Mouse (Mus musculus) left cerebral cortex, postnatal 25 days (tissue): Measurements from ENCODE around the gene Gria1. TPM values are rescaled to one million over a fixed set of nuclear protein-coding genes. Genes with fewer than 3 reads are reported as not detected.

Source experiments
- DNase-seq, 2 experiments: peaks; one replicate each; pipeline ENCODE4 v3.0.0; 2022; ENCODE audit warnings: low spot score in 2 of 2, mixed read lengths in 1 of 2
- intact Hi-C: fragments of 180-260 bp; cut with DNase I; formaldehyde crosslinking; loops from one replicate; pipeline ENCODE4 v1.15.1; 2025
- total RNA-seq, 2 experiments: library from RNA; stranded (reverse); gene quantifications; 2 replicates each; pipeline ENCODE4 v1.2.3; 2021

Gene Gria1
- total RNA-seq, 2 experiments from 2014 or later, result 217 to 229 TPM

GRCm38 (mm10) chr11:57244543-57244942 is 233.4 kb downstream of the Gria1 start:
- peak; percentile 40 to 69 for DNase-seq
- intact Hi-C loops, result no loop called here

- intact Hi-C loops, result no loop called here
- DNase-seq, result no peak
These were observed 237.7 kb downstream of the Gria1 start for GRCm38 (mm10) chr11:57248870-57249269.

DNA sequence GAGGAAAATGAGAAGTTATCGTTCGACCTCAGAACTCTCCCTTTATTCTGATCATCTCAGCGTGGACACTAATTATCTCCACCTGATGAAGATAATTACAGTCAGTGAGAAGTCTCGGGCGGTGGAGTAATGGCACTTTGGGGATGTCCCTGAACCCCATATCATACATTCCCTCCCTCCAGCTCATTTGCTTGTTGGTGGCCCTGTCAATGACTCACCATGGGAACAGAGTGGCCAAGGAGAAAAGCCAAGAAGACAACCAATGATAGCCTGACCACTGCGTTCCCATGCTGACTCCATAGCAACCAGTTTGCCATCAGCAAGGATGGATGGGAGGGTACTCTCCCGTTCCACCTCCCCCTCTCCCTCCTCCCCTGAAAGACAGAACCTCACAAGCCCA is 238.9 kb downstream of the Gria1 start:
- DNase-seq, result no peak
- intact Hi-C loops, result no loop called here

DNA sequence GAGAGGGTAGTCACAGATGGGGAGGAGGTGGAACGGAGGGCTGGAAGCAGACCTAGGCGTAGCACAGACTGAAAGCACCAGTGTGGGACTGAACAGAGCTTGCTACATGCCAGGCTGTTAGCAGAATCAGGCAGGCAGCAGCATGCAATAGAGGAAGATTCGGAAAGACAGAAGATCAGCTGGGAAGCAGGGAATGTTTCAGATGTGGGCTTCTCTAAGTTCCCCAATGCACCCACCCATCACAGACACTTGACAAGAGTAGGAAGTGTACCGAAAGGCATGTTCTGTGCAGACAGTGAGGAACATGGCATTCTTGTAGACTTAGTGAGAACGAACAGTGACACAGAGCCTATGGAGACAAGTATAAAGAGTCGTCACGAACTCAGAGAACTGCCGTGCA is 260.5 kb downstream of the Gria1 start:
- peak; percentile 69 to 94 for DNase-seq
- intact Hi-C loops, result loop anchor here (5.0 to 10.0 kb wide), 4 partner anchors 34 to 257 kb away; partner anchors contain the start of gene Gria1

DNA sequence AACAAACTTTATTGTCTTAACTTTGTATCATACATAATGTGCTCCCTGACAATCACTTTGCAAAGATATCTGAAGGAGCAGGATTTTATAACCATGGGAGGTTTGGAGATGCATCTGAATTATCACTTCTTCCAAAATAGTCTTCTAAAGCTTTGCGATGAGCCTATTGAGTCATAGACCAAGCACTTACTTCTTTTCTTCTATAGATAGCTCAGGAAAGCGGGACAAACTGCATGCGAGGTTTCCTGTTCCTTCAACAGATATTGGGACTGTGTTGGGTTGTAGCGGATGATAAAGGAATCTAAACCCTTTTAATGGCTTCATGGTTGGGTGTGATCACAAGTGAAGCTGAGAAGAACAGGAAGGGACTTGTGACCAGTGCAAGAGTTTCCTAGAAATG is 263.5 kb downstream of the Gria1 start:
- DNase-seq, result peak in 1 of 2 experiments; percentile 74
- intact Hi-C loops, result loop anchor here (5.0 to 10.0 kb wide), 4 partner anchors 37 to 260 kb away; partner anchors contain the start of gene Gria1

DNA sequence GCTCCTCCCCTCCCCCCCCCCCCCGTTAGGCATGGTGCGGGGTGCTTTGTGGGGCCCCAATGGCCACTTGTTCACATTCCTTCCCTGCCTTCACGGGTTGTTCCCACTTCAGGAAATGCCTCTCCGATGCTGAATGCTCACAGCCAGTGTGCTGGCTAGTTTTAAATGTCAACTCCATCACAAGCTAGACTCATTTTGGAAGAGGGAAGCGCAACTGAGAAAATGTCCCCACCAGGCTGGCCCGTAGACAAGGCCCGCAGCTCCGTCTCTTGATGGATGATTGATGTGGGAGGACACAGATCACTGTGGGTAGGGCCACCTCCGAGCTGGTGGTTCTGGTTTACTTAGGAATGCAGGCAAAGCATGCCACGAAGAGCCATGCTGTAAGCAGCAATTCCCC is 266.9 kb downstream of the Gria1 start:
- DNase-seq, result peak in 1 of 2 experiments; percentile 59
- intact Hi-C loops, result loop anchor here (10.0 kb wide), 1 partner anchor 263 kb away; the partner anchor contains the start of gene Gria1

DNA sequence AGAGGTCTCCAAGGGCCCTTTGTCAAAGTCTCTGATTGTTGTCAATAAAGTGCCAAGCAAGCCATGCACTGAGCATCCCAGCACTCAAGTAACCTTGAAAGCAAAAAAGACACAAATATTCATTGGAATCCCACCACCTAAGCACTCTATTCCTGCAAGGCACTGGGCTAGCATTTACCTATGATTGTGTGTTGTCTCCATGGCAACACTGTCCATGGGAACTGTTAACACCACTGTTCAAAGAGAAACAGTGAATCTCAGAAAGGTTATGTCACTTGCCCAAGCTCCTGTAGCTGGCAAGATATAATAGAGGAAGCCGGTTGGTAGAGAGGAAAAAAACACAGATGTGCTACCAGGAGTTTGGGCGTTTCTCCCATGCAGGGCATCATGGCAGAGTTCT is 274.9 kb downstream of the Gria1 start:
- intact Hi-C loops, result no loop called here
- DNase-seq, result no peak

GRCm38 (mm10) chr11:57297376-57297775 is 286.2 kb downstream of the Gria1 start:
- DNase-seq, result no peak
- intact Hi-C loops, result no loop called here

GRCm38 (mm10) chr11:57298263-57298662 is 287.1 kb downstream of the Gria1 start:
- DNase-seq, result no peak
- intact Hi-C loops, result no loop called here

GRCm38 (mm10) chr11:57298665-57299064 is 287.5 kb downstream of the Gria1 start:
- DNase-seq, result no peak
- intact Hi-C loops, result no loop called here

- intact Hi-C loops, result no loop called here
- DNase-seq, result no peak
These were observed 292.4 kb downstream of the Gria1 start for GRCm38 (mm10) chr11:57303602-57304001.

DNA sequence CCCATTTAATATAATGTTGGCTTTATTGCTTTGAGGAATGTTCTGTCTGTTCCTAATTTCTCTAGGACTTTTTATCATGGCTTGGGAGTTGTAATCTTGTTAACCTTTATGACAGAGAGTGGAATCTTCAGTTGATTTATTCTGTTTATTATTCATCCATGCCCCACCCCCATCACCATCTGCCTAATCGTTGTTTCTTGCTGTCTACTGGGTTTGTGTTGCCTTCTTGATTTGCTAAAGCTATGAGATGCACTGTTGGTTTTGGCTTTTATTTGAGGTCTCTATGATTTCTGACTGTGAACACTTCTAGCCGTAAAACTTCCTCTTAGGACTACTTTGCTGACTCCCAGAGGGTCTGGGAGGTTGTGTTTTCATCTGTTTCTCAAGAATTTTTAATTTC is 294.9 kb downstream of the Gria1 start:
- intact Hi-C loops, result no loop called here
- DNase-seq, result no peak

DNA sequence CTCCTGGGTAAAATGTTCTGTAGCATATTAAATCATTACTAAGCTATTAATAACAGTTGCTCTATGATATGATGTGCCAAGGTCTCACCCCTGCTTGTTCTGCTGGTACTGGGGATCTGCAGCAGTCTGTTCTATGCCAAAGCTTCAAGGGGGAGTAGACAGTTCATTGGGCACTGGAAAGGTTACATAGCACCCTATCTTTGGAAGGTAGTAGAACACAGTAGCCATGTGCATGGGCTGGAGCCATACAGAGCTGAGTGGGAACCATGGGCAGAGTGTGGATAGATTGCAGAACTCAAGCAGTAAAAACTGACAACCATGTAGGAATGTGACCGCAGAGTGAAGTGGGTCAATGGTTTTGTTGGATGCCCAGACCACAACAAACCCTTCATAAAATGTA is 295.7 kb downstream of the Gria1 start:
- intact Hi-C loops, result no loop called here
- DNase-seq, result no peak

DNA sequence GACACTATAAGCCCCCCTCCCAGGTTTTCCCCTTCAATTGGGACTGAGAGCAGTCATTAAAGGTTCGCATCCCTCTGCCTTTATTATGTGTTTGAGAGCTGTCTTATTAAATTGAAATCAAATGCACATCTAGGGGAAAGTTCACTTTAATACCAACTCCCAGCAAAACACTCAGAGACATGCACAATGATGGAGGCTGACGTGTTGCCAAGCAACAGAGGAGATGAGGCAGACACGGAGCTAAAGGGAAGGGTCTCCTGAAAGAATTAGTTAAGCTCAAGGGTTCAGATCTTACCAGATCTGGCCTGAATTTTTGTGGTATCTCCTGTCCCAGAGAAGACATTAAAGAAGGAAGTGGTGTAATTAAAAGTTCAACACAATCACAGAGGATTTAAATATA is 305.9 kb downstream of the Gria1 start:
- DNase-seq, result no peak
- intact Hi-C loops, result no loop called here

DNA sequence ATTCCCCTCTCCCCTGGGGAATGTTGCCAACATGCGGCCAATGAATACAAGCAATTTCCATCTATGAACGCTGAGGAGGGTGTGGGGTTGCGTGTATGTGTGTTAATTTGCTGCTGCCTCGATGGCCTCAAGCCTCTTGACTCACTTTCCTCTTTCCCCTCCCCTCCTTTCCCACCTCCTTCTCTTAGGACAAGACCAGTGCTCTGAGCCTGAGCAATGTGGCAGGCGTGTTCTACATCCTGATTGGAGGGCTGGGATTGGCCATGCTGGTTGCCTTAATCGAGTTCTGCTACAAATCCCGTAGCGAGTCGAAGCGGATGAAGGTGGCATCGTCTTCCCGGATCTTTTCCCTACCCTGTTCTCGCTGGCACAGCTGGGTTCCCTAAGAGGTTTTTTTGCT is 306.3 kb downstream of the Gria1 start:
- DNase-seq, result no peak
- intact Hi-C loops, result no loop called here

DNA sequence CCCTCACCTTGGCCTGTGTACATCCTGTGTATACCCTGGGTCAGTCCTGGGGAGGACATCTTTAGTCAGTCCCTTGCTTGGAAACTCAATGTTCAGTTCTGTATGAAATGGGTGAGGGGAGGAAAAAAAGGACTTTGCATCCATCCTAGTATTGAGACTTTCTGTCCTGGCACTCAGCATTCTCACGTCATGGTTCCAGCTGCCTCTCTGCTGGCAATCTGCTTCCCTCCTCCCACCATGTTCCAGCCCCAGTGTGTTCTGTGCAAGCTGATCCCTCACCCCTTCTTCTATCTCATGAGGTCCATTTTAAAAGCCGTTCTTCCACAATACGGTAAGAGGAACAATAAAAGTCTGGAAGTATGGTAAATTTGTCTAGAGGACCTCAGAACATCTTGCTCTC is 308.2 kb downstream of the Gria1 start:
- intact Hi-C loops, result loop anchor here (2.0 kb wide), 1 partner anchor 93 kb away; no protein-coding TSS in a partner anchor
- peak; percentile 49 to 79 for DNase-seq

GRCm38 (mm10) chr11:57324099-57324498 is 312.9 kb downstream of the Gria1 start:
- intact Hi-C loops, result no loop called here
- no peak for DNase-seq
